8 mouse cellular contexts compared by ENCODE assay signal in genomic region chrX:73543340-73543739, GRCm38 (mm10). TPM values are rescaled to one million over a fixed set of nuclear protein-coding genes. Genes with fewer than 3 reads are reported as not detected.
DNase-seq lines count a peak whose midpoint lies in the region; TF ChIP-seq lines count a peak whose summit lies in the region.
"Had no signal": no experiment of that assay in that cellular context is flagged by ENCODE, and none has a peak within 500 bp of the region (broad histone marks: within the 10 kb centered on the region; RNA-seq: fewer than 3 reads in every experiment).

No protein-coding gene starts in this region.

- H3K4me3 ChIP-seq in MEL (ENCODE audit: control insufficient read depth in 1 of 2, insufficient read depth in 1 of 2, low read depth in 2 of 2, low read length in 2 of 2): no peak overlapping the region
- H3K4me3 ChIP-seq: heart, embryonic 15.5 days had no signal

- no peaks in the 10 kb centered on the region for H3K9me3 ChIP-seq in MEL (replicated peaks; ENCODE audit: insufficient read depth, low read length)
- H3K9me3 ChIP-seq: heart, embryonic 15.5 days had no signal

- H3K79me2 ChIP-seq in MEL (ENCODE audit: control insufficient read depth, insufficient read depth, low read length, poor library complexity): no peaks in the 10 kb centered on the region

- peak; percentile 36 for TF ChIP-seq RAD21 in MEL (IDR thresholded peaks at IDR 0.05; ENCODE audit: low read depth, low read length)

- H3K36me3 ChIP-seq in MEL (ENCODE audit: control insufficient read depth in 1 of 2, insufficient read depth in 2 of 2, low read length in 2 of 2): no peaks in the 10 kb centered on the region
- H3K36me3 ChIP-seq: heart, embryonic 15.5 days had no signal

- intact Hi-C loops in heart, postnatal 10 days (cut with DNase I): no loop called here
- intact Hi-C loops in heart, postnatal 36 days (cut with DNase I): loop anchor here (1.0 kb wide), 1 partner anchor 111 kb away; no protein-coding TSS in a partner anchor
- intact Hi-C loops in heart, postnatal 25 days (cut with DNase I): no loop called here

- TF ChIP-seq CTCF in MEL (IDR thresholded peaks at IDR 0.05 in 2 of 3, conservative IDR thresholded peaks at IDR 0.05 in 1 of 3; ENCODE audit: control insufficient read depth in 1 of 3, insufficient read depth in 1 of 3, low read depth in 2 of 3, low read length in 3 of 3, poor library complexity in 1 of 3, severe bottlenecking in 1 of 3): peak in 2 of 3 experiments; percentile 16 to 38; a peak in 2 of 6 replicates

- no peak for TF ChIP-seq POLR2A in MEL (IDR thresholded peaks at IDR 0.05; ENCODE audit: control insufficient read depth in 1 of 2, insufficient read depth in 1 of 2, low read depth in 1 of 2, low read length in 2 of 2, poor library complexity in 1 of 2)

- DNase-seq in heart, postnatal 10 days: peak; percentile 11 to 30
- DNase-seq in heart, postnatal 36 days: no peak
- DNase-seq in 3T3-L1 (ENCODE audit: low read depth, low spot score) (peak; percentile 76), MEL (ENCODE audit: low read depth, low spot score) (peak; percentile 4)
- DNase-seq in kidney, adult 9 months: peak; percentile 33
- no peak for DNase-seq in spleen, postnatal 36 days (ENCODE audit: low spot score in 2 of 2)
- no peak for DNase-seq in heart, postnatal 25 days (ENCODE audit: low spot score)

- TF ChIP-seq EP300 in MEL (IDR thresholded peaks at IDR 0.05; ENCODE audit: low read depth in 1 of 2, low read length in 2 of 2): no peak

- no peaks in the 10 kb centered on the region for H3K4me1 ChIP-seq in MEL (ENCODE audit: control insufficient read depth in 1 of 2, insufficient read depth in 2 of 2, low read length in 2 of 2)
- H3K4me1 ChIP-seq: heart, embryonic 15.5 days had no signal

- H3K27me3 ChIP-seq in MEL (ENCODE audit: control insufficient read depth in 1 of 2, insufficient read depth in 2 of 2, low read length in 2 of 2): no peaks in the 10 kb centered on the region
- H3K27me3 ChIP-seq: heart, embryonic 15.5 days had no signal

- no peak overlapping the region for H3K27ac ChIP-seq in MEL (ENCODE audit: control insufficient read depth, low read depth, low read length)
- H3K27ac ChIP-seq: heart, embryonic 15.5 days had no signal

- no peak overlapping the region for H3K9ac ChIP-seq in MEL (ENCODE audit: control insufficient read depth, low read depth, low read length, poor library complexity, severe bottlenecking)
- H3K9ac ChIP-seq: heart, embryonic 15.5 days had no signal

TF ChIP-seq in MEL, 35 proteins besides CTCF, POLR2A, EP300 and RAD21:
- TF ChIP-seq MXI1 (IDR thresholded peaks at IDR 0.05; ENCODE audit: low read depth, low read length) (no peak), SMC3 (IDR thresholded peaks at IDR 0.05; ENCODE audit: low read depth, low read length) (peak; percentile 45)
TF ChIP-seq in MEL: peak in this region for 1.

RNA-seq across cellular contexts. Expression of gene Atp2b3, which starts 40.5 kb away (rescaled TPM):
- under 1 TPM in 1 of 2 experiments, not detected in 1; 0.15 TPM for total RNA-seq in heart, postnatal 10 days (2021)
- total RNA-seq in heart, postnatal 36 days (2021): under 1 TPM in 1 of 2 experiments, not detected in 1; 0.08 TPM
- total RNA-seq in MEL (2012; rRNA removed): not detected in 2 replicates
- polyA plus RNA-seq in MEL (2012; ENCODE audit: insufficient read depth in 1 of 2, insufficient read length in 2 of 2, low read depth in 1 of 2, low replicate concordance in 2 of 2, missing spikeins in 1 of 2): not detected
- total RNA-seq in heart, postnatal 25 days (2021): under 1 TPM in 1 of 2 experiments, not detected in 1; 0.08 TPM

RNA-seq across cellular contexts. Expression of gene Bgn, which starts 59.9 kb away (rescaled TPM):
- 100 to 1,000 TPM; 276 to 309 TPM for total RNA-seq in heart, postnatal 10 days (2021)
- total RNA-seq in heart, postnatal 36 days (2021): 100 to 1,000 TPM; 229 to 253 TPM
- total RNA-seq in MEL (2012; rRNA removed): not detected in 2 replicates
- polyA plus RNA-seq in MEL (2012; ENCODE audit: insufficient read depth in 1 of 2, insufficient read length in 2 of 2, low read depth in 1 of 2, low replicate concordance in 2 of 2, missing spikeins in 1 of 2): not detected
- total RNA-seq in heart, postnatal 25 days (2021): 100 to 1,000 TPM; 213 to 224 TPM

Comparison
In these comparisons a context has a peak if more than half of its experiments do, and no peak if none do; other contexts are left out.
1. DNase-seq: peak in heart, postnatal 10 days (2 of 2), 3T3-L1 (single experiment), MEL (single experiment) and kidney, adult 9 months (single experiment); none in heart, postnatal 36 days (0 of 2), spleen, postnatal 36 days (0 of 2) and heart, postnatal 25 days (single experiment).
2. RNA of gene Bgn, which starts 59.9 kb away (total RNA-seq): 276 to 309 TPM in heart, postnatal 10 days, 229 to 253 TPM in heart, postnatal 36 days and 213 to 224 TPM in heart, postnatal 25 days; not detected in MEL; every median in the first group is over 100 times any median in the second.